Mouse (Mus musculus) left cerebral cortex, postnatal 36 days (tissue): ENCODE data around the gene Pawr. TPM values are rescaled to one million over a fixed set of nuclear protein-coding genes. Genes with fewer than 3 reads are reported as not detected.
A peak's percentile ranks its signal among the peaks of the same experiment; 100 is the strongest.

Experiments used
- DNase-seq, 2 experiments: peaks; one replicate each; pipeline ENCODE4 v3.0.0; 2021 to 2022; ENCODE audit warnings: low spot score in 2 of 2, mixed read lengths in 1 of 2
- intact Hi-C: fragments of 180-260 bp; cut with DNase I; formaldehyde crosslinking; loops from one replicate; pipeline ENCODE4 v1.15.1; 2025
- microRNA-seq: library from miRNA; unstranded; fragments of <30 nt; microRNA quantifications from one replicate; pipeline ENCODE4 v1.2.0, GENCODE M21; 2022
- total RNA-seq, 2 experiments: library from RNA; stranded (reverse); gene quantifications; 2 replicates each; pipeline ENCODE4 v1.2.3; 2021

Pawr gene
- total RNA-seq, 2 experiments from 2014 or later = 2.8 to 3.4 TPM

DNA sequence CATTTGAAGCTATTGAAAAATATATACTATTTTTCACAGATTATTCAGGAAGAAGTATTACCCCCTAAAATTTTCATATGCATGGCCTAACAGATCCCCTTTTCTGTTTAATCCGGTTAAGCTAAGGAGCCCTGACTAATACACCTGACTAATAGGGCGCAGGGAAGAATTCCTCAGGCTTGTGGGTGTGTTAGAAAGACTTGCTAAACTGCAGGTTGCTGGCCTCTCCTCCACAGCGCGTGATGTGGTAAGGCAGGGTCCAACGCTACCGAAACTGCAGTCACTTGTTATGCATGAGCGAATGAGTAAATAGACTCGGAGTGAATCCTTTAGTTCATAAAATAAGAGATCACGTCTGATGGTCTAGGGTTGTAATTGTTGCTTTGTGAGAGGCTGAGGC, 120.5 kb downstream of the Pawr start:
- no peak for DNase-seq
- intact Hi-C loops = loop anchor here (10.0 kb wide), 1 partner anchor 552 kb away; no protein-coding TSS in a partner anchor

DNA sequence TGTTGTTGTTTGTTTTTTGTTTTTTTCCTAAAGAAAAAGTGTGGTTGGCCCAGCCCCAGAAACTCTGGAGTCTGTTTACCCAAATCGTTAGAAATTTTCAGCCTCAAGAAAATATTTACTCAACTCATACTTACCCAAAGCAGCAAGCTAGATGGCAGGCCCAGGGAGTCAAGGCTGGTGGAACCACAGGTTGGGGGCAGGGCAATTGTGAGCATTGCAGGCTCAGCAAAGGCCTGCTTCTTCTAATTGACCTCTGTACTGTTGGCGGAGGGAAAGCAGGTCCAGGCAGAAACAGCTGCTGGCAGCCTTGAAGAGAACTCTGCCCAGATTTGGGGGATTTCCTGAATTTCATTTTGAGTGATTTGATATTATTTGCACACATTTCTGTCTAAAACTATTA, 121.6 kb downstream of the Pawr start:
- no peak for DNase-seq
- intact Hi-C loops = loop anchor here (10.0 kb wide), 1 partner anchor 551 kb away; no protein-coding TSS in a partner anchor

GRCm38 (mm10) chr10:108454691-108455117, 122.8 kb downstream of the Pawr start:
- peak; percentile 64 to 69 for DNase-seq
- intact Hi-C loops = loop anchor here (10.0 kb wide), 1 partner anchor 550 kb away; no protein-coding TSS in a partner anchor

DNA sequence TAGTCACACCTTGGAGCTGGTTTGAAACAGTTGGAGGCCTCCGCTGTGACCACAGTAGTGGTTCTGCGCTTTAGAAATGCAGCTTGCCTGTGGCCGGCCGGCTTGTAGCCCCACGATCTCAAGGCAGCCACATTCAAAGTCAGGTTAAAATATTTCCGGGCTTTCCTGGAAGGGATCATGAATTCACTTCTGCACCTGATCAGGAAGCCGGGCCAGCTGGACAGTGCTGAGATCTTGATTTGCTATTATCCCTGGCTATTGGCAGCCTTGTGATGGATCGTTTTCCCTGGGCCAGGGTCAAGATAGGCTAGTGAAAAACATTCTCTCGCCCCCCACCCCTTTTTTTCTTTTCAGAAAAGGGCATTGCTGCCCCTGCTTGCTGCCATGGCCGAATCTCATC, 123.3 kb downstream of the Pawr start:
- no peak for DNase-seq
- intact Hi-C loops = loop anchor here (10.0 kb wide), 1 partner anchor 550 kb away; no protein-coding TSS in a partner anchor

DNA sequence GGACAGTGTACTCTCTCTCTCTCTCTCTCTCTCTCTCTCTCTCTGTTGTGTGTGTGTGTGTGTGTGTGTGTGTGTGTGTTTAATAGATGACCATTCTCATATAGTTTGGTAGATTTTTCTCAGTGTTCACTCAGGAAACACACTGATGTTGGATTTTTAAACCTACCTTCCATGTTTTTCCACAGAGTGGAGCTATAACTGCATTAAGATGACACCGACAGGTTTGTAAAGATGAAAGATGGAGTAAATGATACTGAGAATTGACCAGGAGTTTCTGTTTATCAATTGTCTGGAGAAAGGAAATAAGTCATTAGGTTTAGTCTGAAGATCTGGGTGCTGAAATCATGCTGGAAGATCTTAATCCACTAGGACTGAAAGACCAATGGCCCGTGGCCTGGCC, 124.0 kb downstream of the Pawr start:
- no peak for DNase-seq
- intact Hi-C loops = loop anchor here (10.0 kb wide), 1 partner anchor 549 kb away; no protein-coding TSS in a partner anchor

DNA sequence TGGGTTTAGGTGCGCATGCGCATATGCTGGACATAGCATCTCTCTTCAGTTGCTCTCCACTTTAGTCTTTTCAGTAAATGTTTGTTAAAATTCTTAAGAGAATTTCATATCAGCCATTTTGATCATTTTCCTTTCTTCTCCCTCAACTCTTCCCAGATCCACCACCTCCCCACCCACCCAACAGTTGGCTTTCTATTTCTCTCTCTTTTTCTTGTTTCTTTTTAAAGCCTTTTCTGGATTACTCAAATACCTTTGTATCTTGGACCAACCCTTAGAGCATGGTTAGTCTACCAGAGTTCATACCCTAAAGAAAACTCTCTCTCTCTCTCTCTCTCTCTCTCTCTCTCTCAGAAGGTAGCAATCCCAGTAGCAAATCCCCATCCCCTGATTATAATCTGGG, 125.1 kb downstream of the Pawr start:
- intact Hi-C loops = loop anchor here (10.0 kb wide), 1 partner anchor 548 kb away; no protein-coding TSS in a partner anchor
- no peak for DNase-seq

GRCm38 (mm10) chr10:108461862-108462261, 129.9 kb downstream of the Pawr start:
- intact Hi-C loops = no loop called here
- no peak for DNase-seq

Small RNA genes within 50 kb of the gene (microRNA-seq; reads per million reads assigned to microRNA genes)
- gene Gm25591 = not detected

Other genes starting within 250 kb of the Pawr start
- 100 to 1,000 TPM; 124 to 162 TPM for gene Ppp1r12a, start 169.9 kb upstream of the Pawr start, total RNA-seq